Mouse (Mus musculus) intestine, postnatal 0 days (tissue): ENCODE results near the gene Kcnma1. TPM values are rescaled to one million over a fixed set of nuclear protein-coding genes. Genes with fewer than 3 reads are reported as not detected.

Source experiments
- ATAC-seq: fragments of 200-750 bp; cut with Nextera tagmentation; 2 replicates; pipeline ENCODE4 v1.8.0; 2017; ENCODE audit warnings: mild to moderate bottlenecking, moderate TSS enrichment, moderate library complexity
- H3K27ac ChIP-seq: fragments of 300-500 bp; sonication (generic); 2 replicates; pipeline ENCODE4 v1.5.1; 2014; ENCODE audit warnings: mild to moderate bottlenecking, low read depth, low read length, moderate library complexity
- H3K27me3 ChIP-seq: fragments of 300-500 bp; sonication (generic); replicated peaks from 2 replicates; pipeline ENCODE4 v1.6.1; 2014; ENCODE audit warnings: low read length, mixed read lengths; ENCODE audit not compliant: control insufficient read depth, insufficient read depth
- H3K36me3 ChIP-seq: fragments of 300-500 bp; sonication (generic); 2 replicates; pipeline ENCODE4 v1.6.1; 2014; ENCODE audit warnings: mild to moderate bottlenecking, moderate library complexity; ENCODE audit not compliant: control insufficient read depth, insufficient read depth
- H3K4me1 ChIP-seq: fragments of 300-500 bp; sonication (generic); replicated peaks from 2 replicates; pipeline ENCODE4 v1.6.1; 2014; ENCODE audit warnings: antibody characterized with exemption, low read length, mixed read lengths; ENCODE audit not compliant: control insufficient read depth, insufficient read depth
- H3K4me2 ChIP-seq: fragments of 300-500 bp; sonication (generic); replicated peaks from 2 replicates; pipeline ENCODE4 v1.6.1; 2014; ENCODE audit warnings: low read depth, mild to moderate bottlenecking, moderate library complexity
- H3K4me3 ChIP-seq: fragments of 300-500 bp; sonication (generic); 2 replicates; pipeline ENCODE4 v1.5.1; 2014; ENCODE audit warnings: low read depth, low read length
- H3K9ac ChIP-seq: fragments of 300-500 bp; sonication (generic); 2 replicates; pipeline ENCODE4 v1.6.1; 2014; ENCODE audit warnings: mild to moderate bottlenecking, low read depth, low read length
- H3K9me3 ChIP-seq: fragments of 300-500 bp; sonication (generic); 2 replicates; pipeline ENCODE4 v1.6.1; 2016; ENCODE audit warnings: mixed run types; ENCODE audit not compliant: control insufficient read depth
- CTCF ChIP-seq: sonication (generic); IDR thresholded peaks from 2 replicates; pipeline ENCODE4 v1.5.1; 2016; ENCODE audit warnings: low read depth, mild to moderate bottlenecking, control low read depth, antibody characterized with exemption, moderate library complexity
- WGBS: fragments of 180-500 bp; shearing (Covaris S2); extraction: QIAGEN DNeasy Blood & Tissue Kit; methylation state at CpG from one replicate; pipeline ENCODE4 v1.1.7; 2014; 5-methylcytosine and 5-hydroxymethylcytosine counted together
- polyA plus RNA-seq: library from polyadenylated mRNA; unstranded; fragments of >200 nt; fragmentation: Nextera tagmentation; extraction: Ambion mirVana; gene quantifications from 2 replicates; pipeline ENCODE4 v1.2.1, GENCODE M21; 2015

The Kcnma1 gene
- polyA plus RNA-seq, 1 experiment from 2014 or later: 6.7 TPM

- no peak for TF ChIP-seq CTCF
- H3K4me3 ChIP-seq: no peak overlapping the region
- no peak for ATAC-seq
- H3K9ac ChIP-seq: no peak overlapping the region
- no peaks in the 10 kb centered on the region for H3K36me3 ChIP-seq
- H3K4me1 ChIP-seq: no peaks in the 10 kb centered on the region
- WGBS: 35% methylated on average over 11 of the region's 11 CpGs
- H3K27ac ChIP-seq: no peak overlapping the region
- H3K27me3 ChIP-seq: no peaks in the 10 kb centered on the region
- no peaks in the 10 kb centered on the region for H3K9me3 ChIP-seq
- no peak overlapping the region for H3K4me2 ChIP-seq
These were observed 24.6 kb downstream of the Kcnma1 start for GRCm38 (mm10) chr14:23989696-23990095.

GRCm38 (mm10) chr14:23982205-23982604 lies 32.1 kb downstream of the Kcnma1 start:
- no peaks in the 10 kb centered on the region for H3K27me3 ChIP-seq
- no peaks in the 10 kb centered on the region for H3K36me3 ChIP-seq
- no peak overlapping the region for H3K27ac ChIP-seq
- ATAC-seq: no peak
- H3K4me2 ChIP-seq: no peak overlapping the region
- WGBS: 70% methylated on average over 8 of the region's 8 CpGs
- H3K4me3 ChIP-seq: no peak overlapping the region
- TF ChIP-seq CTCF: no peak
- no peak overlapping the region for H3K9ac ChIP-seq
- no peaks in the 10 kb centered on the region for H3K9me3 ChIP-seq
- no peaks in the 10 kb centered on the region for H3K4me1 ChIP-seq

GRCm38 (mm10) chr14:23974685-23975084 lies 39.6 kb downstream of the Kcnma1 start:
- Histone ChIP-seq H3K4me2 (no peak overlapping the region), H3K36me3 (no peaks in the 10 kb centered on the region), H3K4me3 (no peak overlapping the region), H3K27ac (no peak overlapping the region), H3K9me3 (no peaks in the 10 kb centered on the region), H3K4me1 (no peaks in the 10 kb centered on the region), H3K27me3 (no peaks in the 10 kb centered on the region), H3K9ac (no peak overlapping the region)
- 57% methylated on average over 2 of the region's 2 CpGs for WGBS
- ATAC-seq: 0 out of 2 replicates have a peak, but pooled peaks have one; percentile 25
- no peak for TF ChIP-seq CTCF

GRCm38 (mm10) chr14:23966471-23966870 lies 47.8 kb downstream of the Kcnma1 start:
- H3K27me3 ChIP-seq: no peaks in the 10 kb centered on the region
- H3K27ac ChIP-seq: no peak overlapping the region
- no peak for ATAC-seq
- WGBS: 63% methylated on average over 8 of the region's 8 CpGs
- no peaks in the 10 kb centered on the region for H3K4me1 ChIP-seq
- no peak overlapping the region for H3K4me2 ChIP-seq
- no peak overlapping the region for H3K9ac ChIP-seq
- no peaks in the 10 kb centered on the region for H3K9me3 ChIP-seq
- H3K4me3 ChIP-seq: no peak overlapping the region
- no peaks in the 10 kb centered on the region for H3K36me3 ChIP-seq
- TF ChIP-seq CTCF: no peak

- ATAC-seq: no peak
- Histone ChIP-seq H3K27me3 (no peaks in the 10 kb centered on the region), H3K27ac (no peak overlapping the region), H3K4me1 (no peaks in the 10 kb centered on the region), H3K9me3 (no peaks in the 10 kb centered on the region), H3K9ac (no peak overlapping the region), H3K4me3 (no peak overlapping the region), H3K4me2 (no peak overlapping the region), H3K36me3 (no peaks in the 10 kb centered on the region)
- TF ChIP-seq CTCF: no peak
- WGBS: 52% methylated on average over 11 of the region's 11 CpGs
These were observed 55.2 kb downstream of the Kcnma1 start for GRCm38 (mm10) chr14:23959061-23959460.

- Histone ChIP-seq H3K9me3 (no peaks in the 10 kb centered on the region), H3K9ac (no peak overlapping the region), H3K4me1 (no peaks in the 10 kb centered on the region), H3K36me3 (no peaks in the 10 kb centered on the region), H3K27ac (no peak overlapping the region), H3K27me3 (no peaks in the 10 kb centered on the region), H3K4me2 (no peak overlapping the region), H3K4me3 (no peak overlapping the region)
- 79% methylated on average over 4 of the region's 4 CpGs for WGBS
- ATAC-seq: no peak
- TF ChIP-seq CTCF: no peak
These were observed 57.0 kb downstream of the Kcnma1 start for GRCm38 (mm10) chr14:23957270-23957669.

GRCm38 (mm10) chr14:23943876-23944275 lies 70.4 kb downstream of the Kcnma1 start:
- Histone ChIP-seq H3K9me3 (no peaks in the 10 kb centered on the region), H3K27ac (no peak overlapping the region), H3K9ac (no peak overlapping the region), H3K27me3 (no peaks in the 10 kb centered on the region), H3K4me3 (no peak overlapping the region), H3K4me1 (no peaks in the 10 kb centered on the region), H3K4me2 (no peak overlapping the region), H3K36me3 (no peaks in the 10 kb centered on the region)
- WGBS: 56% methylated on average over 2 of the region's 2 CpGs
- no peak for ATAC-seq
- no peak for TF ChIP-seq CTCF
